Mouse (Mus musculus) hindbrain, postnatal 0 days (tissue): ENCODE data around the gene Pced1b. TPM values are rescaled to one million over a fixed set of nuclear protein-coding genes. Genes with fewer than 3 reads are reported as not detected.

Source experiments
- ATAC-seq: fragments of 200-750 bp; cut with Nextera tagmentation; 2 replicates; pipeline ENCODE4 v1.8.0; 2017; ENCODE audit warnings: mild to moderate bottlenecking, moderate TSS enrichment, moderate library complexity
- DNase-seq: peaks from one replicate; pipeline ENCODE4 v3.0.0-alpha.2; 2015; ENCODE audit warnings: low spot score
- H3K27ac ChIP-seq: fragments of 300-500 bp; sonication (generic); 2 replicates; pipeline ENCODE4 v1.5.1; 2014; ENCODE audit warnings: mild to moderate bottlenecking
- H3K27me3 ChIP-seq: fragments of 300-500 bp; sonication (generic); 2 replicates; pipeline ENCODE4 v1.6.1; 2014; ENCODE audit warnings: low read length, mixed read lengths; ENCODE audit not compliant: insufficient read depth
- H3K36me3 ChIP-seq: fragments of 300-500 bp; sonication (generic); 2 replicates; pipeline ENCODE4 v1.6.1; 2014; ENCODE audit warnings: low read length, mixed read lengths; ENCODE audit not compliant: insufficient read depth
- H3K4me1 ChIP-seq: fragments of 300-500 bp; sonication (generic); 2 replicates; pipeline ENCODE4 v1.6.1; 2014; ENCODE audit warnings: antibody characterized with exemption, low read length, mixed read lengths; ENCODE audit not compliant: insufficient read depth
- H3K4me2 ChIP-seq: fragments of 300-500 bp; sonication (generic); 2 replicates; pipeline ENCODE4 v1.6.1; 2014; ENCODE audit warnings: low read depth, mild to moderate bottlenecking, low read length, moderate library complexity, mixed read lengths
- H3K4me3 ChIP-seq: fragments of 300-500 bp; sonication (generic); 2 replicates; pipeline ENCODE4 v1.5.1; 2014; ENCODE audit warnings: low read length
- H3K9ac ChIP-seq: fragments of 300-500 bp; sonication (generic); replicated peaks from 2 replicates; pipeline ENCODE4 v1.6.1; 2014; ENCODE audit warnings: mild to moderate bottlenecking, low read length, moderate library complexity, mixed read lengths
- H3K9me3 ChIP-seq: fragments of 300-500 bp; sonication (generic); 2 replicates; pipeline ENCODE4 v1.6.1; 2016; ENCODE audit warnings: low read length, mixed read lengths
- CTCF ChIP-seq: IDR thresholded peaks from 2 replicates; pipeline ENCODE4 v1.5.1; 2016; ENCODE audit warnings: antibody characterized with exemption, control low read depth, low read depth
- WGBS: fragments of 180-500 bp; shearing (Covaris S2); extraction: QIAGEN DNeasy Blood & Tissue Kit; methylation state at CpG from one replicate; pipeline ENCODE4 v1.1.7; 2014; 5-methylcytosine and 5-hydroxymethylcytosine counted together
- polyA plus RNA-seq: library from polyadenylated mRNA; unstranded; fragments of >200 nt; fragmentation: Nextera tagmentation; extraction: Ambion mirVana; gene quantifications from 2 replicates; pipeline ENCODE4 v1.2.1, GENCODE M21; 2015
- total RNA-seq: library from RNA; depleted of rRNA; stranded (reverse); fragments of >200 nt; gene quantifications from 2 replicates; pipeline ENCODE4 v1.2.3, GENCODE M21; 2014

Pced1b gene
- total and polyA plus RNA-seq, 2 experiments from 2014 or later, result 5.0 to 6.7 TPM

DNA sequence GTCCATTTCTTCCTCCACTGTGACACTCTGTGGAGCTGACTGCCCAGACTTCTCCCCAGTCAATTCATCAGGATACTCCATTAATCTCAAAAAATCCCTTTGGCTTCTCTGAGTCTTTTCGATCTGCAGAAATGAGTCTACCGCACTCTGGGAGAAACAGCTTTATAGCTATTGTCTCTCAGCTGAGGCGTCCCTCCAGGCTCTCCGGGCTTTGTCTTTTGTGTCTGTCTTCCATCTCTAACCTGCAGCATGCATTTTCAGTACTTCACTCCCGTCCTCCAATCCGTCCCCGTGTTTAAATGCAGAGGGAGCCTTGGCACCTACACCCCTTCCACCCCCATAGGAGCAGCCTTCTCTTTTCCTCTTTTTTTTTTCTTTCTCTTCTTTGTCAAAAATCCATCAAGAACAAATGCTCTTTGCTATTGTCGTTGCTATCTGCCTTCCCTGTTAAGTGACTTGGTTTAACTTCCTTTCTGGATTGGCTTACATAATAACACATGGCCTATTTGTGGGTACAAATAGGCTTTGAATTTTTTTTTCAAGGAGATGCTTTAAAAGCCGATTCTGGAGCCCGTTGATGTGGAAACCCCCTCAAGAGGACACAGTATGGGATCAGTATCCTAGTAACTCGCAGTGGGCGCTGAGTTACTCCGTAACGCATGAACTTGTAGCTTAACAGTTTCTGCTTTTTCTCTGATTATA is 68.0 kb downstream of the Pced1b start:
- H3K4me2 ChIP-seq, result peak overlapping the region; percentile 38; the same call in 1 of the 2 replicates

DNA sequence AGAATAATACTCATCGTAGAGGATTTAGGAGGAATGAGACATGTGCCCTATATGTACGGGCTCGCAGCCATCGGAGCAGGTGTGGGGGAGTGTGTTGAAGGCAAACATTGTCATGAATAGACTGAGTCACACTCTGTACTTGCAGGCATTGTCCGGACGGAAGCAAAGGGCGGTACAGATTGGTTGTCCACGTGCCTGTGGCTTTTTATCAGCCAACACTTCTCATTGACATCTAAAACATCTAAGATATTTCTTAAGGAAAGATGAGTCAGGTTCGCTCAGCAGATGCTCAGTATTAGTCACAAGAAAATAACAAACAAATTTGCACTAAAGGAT is 68.5 kb downstream of the Pced1b start:
- ATAC-seq, result peak; percentile 53; the same call in 1 of the 2 replicates
- Histone ChIP-seq H3K9me3 (no peaks in the 10 kb centered on the region), H3K4me3 (no peak overlapping the region), H3K36me3 (no peaks in the 10 kb centered on the region), H3K27ac (0 out of 2 replicates have a peak overlapping the region, but pooled peaks have one; percentile 51), H3K4me2 (peak overlapping the region; percentile 38; the same call in 1 of the 2 replicates), H3K27me3 (no peaks in the 10 kb centered on the region), H3K9ac (no peak overlapping the region), H3K4me1 (peaks cover 10% of the 10 kb centered on the region)
- WGBS, result 37% methylated on average over 9 of the region's 9 CpGs
- no peak for DNase-seq
- TF ChIP-seq CTCF, result no peak

More for the DNA sequence above, 68.0 kb downstream of the Pced1b start:
- WGBS, result 28% methylated on average over 14 of the region's 14 CpGs
- Histone ChIP-seq H3K9ac (peak overlapping the region; percentile 17; the same call in 1 of the 2 replicates), H3K36me3 (no peaks in the 10 kb centered on the region), H3K27ac (peak overlapping the region; percentile 51), H3K27me3 (no peaks in the 10 kb centered on the region), H3K4me3 (no peak overlapping the region), H3K9me3 (no peaks in the 10 kb centered on the region), H3K4me1 (peaks cover 10% of the 10 kb centered on the region)
- ATAC-seq (0 out of 2 replicates have a peak, but pooled peaks have one; percentile 32), DNase-seq (peak; percentile 53)
- TF ChIP-seq CTCF, result no peak

DNA sequence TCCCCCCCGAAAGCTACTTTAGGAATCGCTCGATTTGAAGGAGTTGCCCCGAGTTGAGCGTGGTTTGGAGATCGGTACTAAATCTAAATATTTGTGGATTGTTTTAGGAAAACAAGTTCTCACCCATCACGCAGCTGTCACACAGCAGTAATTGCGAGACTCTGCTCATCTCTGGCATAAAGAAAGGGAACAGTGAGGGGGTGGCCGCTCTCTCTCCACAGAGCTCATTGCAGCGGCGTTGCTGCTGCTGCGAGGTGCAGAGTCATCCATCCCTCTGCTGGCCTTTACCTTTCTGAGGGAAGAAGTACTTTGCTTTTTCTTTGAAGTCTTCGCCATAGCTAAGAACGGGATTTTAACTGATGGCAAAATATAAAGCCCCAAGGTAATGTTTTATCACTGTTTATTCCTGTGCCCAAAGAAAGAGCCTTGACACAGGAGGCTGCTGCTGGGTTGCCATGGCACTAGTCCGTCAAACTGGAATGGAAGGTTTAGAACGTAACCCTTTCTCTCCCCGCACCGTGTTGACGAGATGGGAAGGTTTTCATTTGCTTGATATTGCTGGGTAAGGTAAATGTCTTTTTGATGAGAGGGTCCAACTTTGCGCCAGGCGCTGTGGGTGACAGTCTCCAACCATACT is 71.6 kb downstream of the Pced1b start:
- Histone ChIP-seq H3K36me3 (no peaks in the 10 kb centered on the region), H3K4me3 (no peak overlapping the region), H3K4me2 (no peak overlapping the region), H3K9ac (no peak overlapping the region), H3K27me3 (no peaks in the 10 kb centered on the region), H3K27ac (no peak overlapping the region), H3K4me1 (peaks cover 10% of the 10 kb centered on the region), H3K9me3 (no peaks in the 10 kb centered on the region)
- 59% methylated on average over 21 of the region's 21 CpGs for WGBS
- peak; percentile 47; the same call in 1 of the 2 replicates for ATAC-seq
- DNase-seq, result peak; percentile 22
- no peak for TF ChIP-seq CTCF

DNA sequence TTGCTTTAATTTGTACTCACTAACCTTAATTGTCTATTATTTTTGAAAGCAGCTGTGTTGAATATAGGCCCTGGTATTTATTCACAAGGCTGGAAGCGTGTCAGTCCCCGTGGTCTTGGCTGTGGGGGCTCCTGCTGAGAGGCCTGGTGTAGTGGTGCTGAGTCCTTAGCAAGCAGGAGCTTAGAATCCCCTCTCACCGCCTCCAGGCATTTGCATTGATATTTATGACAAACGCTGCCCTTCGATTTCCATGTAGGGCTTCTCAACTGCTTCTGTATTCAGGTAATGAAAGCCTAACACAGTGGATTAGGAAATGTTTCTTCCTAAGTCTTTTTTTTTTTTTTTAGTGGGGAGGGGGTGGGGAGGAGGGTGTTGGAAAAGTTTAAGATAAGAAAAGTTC is 75.9 kb downstream of the Pced1b start:
- no peaks in the 10 kb centered on the region for H3K4me1 ChIP-seq
- DNase-seq (no peak), ATAC-seq (no peak)

DNA sequence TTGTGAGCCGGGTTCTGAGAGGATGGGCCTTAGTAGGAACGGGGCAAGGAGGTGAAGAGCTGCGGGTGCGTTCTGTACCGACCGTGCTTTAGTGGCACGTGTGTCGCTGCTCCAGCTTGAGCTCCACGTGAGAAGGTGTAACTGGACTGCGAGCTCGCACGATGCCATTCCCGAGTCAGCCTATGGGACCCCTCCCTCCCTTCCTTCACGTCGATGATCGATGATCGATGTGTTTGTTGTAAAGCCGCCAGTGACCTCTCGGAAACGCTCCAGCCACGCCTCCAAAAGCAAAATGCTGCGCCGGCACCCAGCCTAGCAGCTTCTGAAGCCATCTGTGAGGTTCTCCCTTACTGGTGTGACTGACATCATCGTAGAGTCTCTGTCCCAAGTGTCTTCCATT is 76.6 kb downstream of the Pced1b start:
- ATAC-seq (no peak), DNase-seq (no peak)
- Histone ChIP-seq H3K4me1 (no peaks in the 10 kb centered on the region), H3K4me3 (no peak overlapping the region), H3K9ac (no peak overlapping the region), H3K9me3 (no peaks in the 10 kb centered on the region), H3K27ac (no peak overlapping the region), H3K27me3 (no peaks in the 10 kb centered on the region), H3K4me2 (no peak overlapping the region), H3K36me3 (no peaks in the 10 kb centered on the region)
- TF ChIP-seq CTCF, result no peak
- WGBS, result 83% methylated on average over 24 of the region's 24 CpGs

More for the DNA sequence above, 75.9 kb downstream of the Pced1b start:
- Histone ChIP-seq H3K27me3 (no peaks in the 10 kb centered on the region), H3K27ac (no peak overlapping the region), H3K9ac (no peak overlapping the region), H3K36me3 (no peaks in the 10 kb centered on the region), H3K4me3 (no peak overlapping the region), H3K4me2 (no peak overlapping the region), H3K9me3 (no peaks in the 10 kb centered on the region)
- no peak for TF ChIP-seq CTCF
- WGBS, result 74% methylated on average over 5 of the region's 5 CpGs

DNA sequence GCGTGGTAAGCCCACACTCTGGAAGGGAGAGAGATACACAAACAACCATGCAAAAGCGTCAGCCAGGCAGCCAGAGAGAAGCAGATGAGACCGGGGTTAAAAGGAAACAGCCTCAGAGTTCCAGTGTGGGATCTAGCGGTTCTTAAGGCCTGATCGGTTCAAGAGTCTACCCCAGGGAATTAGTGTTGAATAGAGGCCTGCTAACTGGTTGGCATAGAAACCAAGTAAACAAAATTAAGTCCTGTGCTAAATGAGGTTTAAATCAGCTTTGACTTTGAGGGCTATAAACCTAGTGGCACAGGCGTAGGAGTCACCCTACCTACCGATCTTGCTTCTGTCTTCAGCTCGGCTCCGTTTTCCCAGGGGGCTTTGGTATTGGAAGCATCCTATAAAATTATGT is 77.4 kb downstream of the Pced1b start:
- Histone ChIP-seq H3K9me3 (no peaks in the 10 kb centered on the region), H3K4me1 (no peaks in the 10 kb centered on the region), H3K4me3 (no peak overlapping the region), H3K9ac (no peak overlapping the region), H3K36me3 (no peaks in the 10 kb centered on the region), H3K4me2 (no peak overlapping the region), H3K27ac (no peak overlapping the region), H3K27me3 (no peaks in the 10 kb centered on the region)
- no peak for TF ChIP-seq CTCF
- DNase-seq, result peak; percentile 38
- 59% methylated on average over 9 of the region's 9 CpGs for WGBS
- ATAC-seq, result no peak
